Mouse (Mus musculus) hindbrain, postnatal 0 days (tissue): ENCODE results near the gene 1700016D06Rik. TPM values are rescaled to one million over a fixed set of nuclear protein-coding genes. Genes with fewer than 3 reads are reported as not detected.

Experiments used
- ATAC-seq: fragments of 200-750 bp; cut with Nextera tagmentation; 2 replicates; pipeline ENCODE4 v1.8.0; 2017; ENCODE audit warnings: mild to moderate bottlenecking, moderate TSS enrichment, moderate library complexity
- DNase-seq: peaks from one replicate; pipeline ENCODE4 v3.0.0-alpha.2; 2015; ENCODE audit warnings: low spot score
- H3K27ac ChIP-seq: fragments of 300-500 bp; sonication (generic); 2 replicates; pipeline ENCODE4 v1.5.1; 2014; ENCODE audit warnings: mild to moderate bottlenecking
- H3K27me3 ChIP-seq: fragments of 300-500 bp; sonication (generic); 2 replicates; pipeline ENCODE4 v1.6.1; 2014; ENCODE audit warnings: low read length, mixed read lengths; ENCODE audit not compliant: insufficient read depth
- H3K36me3 ChIP-seq: fragments of 300-500 bp; sonication (generic); 2 replicates; pipeline ENCODE4 v1.6.1; 2014; ENCODE audit warnings: low read length, mixed read lengths; ENCODE audit not compliant: insufficient read depth
- H3K4me1 ChIP-seq: fragments of 300-500 bp; sonication (generic); 2 replicates; pipeline ENCODE4 v1.6.1; 2014; ENCODE audit warnings: antibody characterized with exemption, low read length, mixed read lengths; ENCODE audit not compliant: insufficient read depth
- H3K4me2 ChIP-seq: fragments of 300-500 bp; sonication (generic); 2 replicates; pipeline ENCODE4 v1.6.1; 2014; ENCODE audit warnings: low read depth, mild to moderate bottlenecking, low read length, moderate library complexity, mixed read lengths
- H3K4me3 ChIP-seq: fragments of 300-500 bp; sonication (generic); 2 replicates; pipeline ENCODE4 v1.5.1; 2014; ENCODE audit warnings: low read length
- H3K9ac ChIP-seq: fragments of 300-500 bp; sonication (generic); replicated peaks from 2 replicates; pipeline ENCODE4 v1.6.1; 2014; ENCODE audit warnings: mild to moderate bottlenecking, low read length, moderate library complexity, mixed read lengths
- H3K9me3 ChIP-seq: fragments of 300-500 bp; sonication (generic); 2 replicates; pipeline ENCODE4 v1.6.1; 2016; ENCODE audit warnings: low read length, mixed read lengths
- CTCF ChIP-seq: IDR thresholded peaks from 2 replicates; pipeline ENCODE4 v1.5.1; 2016; ENCODE audit warnings: antibody characterized with exemption, control low read depth, low read depth
- WGBS: fragments of 180-500 bp; shearing (Covaris S2); extraction: QIAGEN DNeasy Blood & Tissue Kit; methylation state at CpG from one replicate; pipeline ENCODE4 v1.1.7; 2014; 5-methylcytosine and 5-hydroxymethylcytosine counted together
- polyA plus RNA-seq: library from polyadenylated mRNA; unstranded; fragments of >200 nt; fragmentation: Nextera tagmentation; extraction: Ambion mirVana; gene quantifications from 2 replicates; pipeline ENCODE4 v1.2.1, GENCODE M21; 2015
- total RNA-seq: library from RNA; depleted of rRNA; stranded (reverse); fragments of >200 nt; gene quantifications from 2 replicates; pipeline ENCODE4 v1.2.3, GENCODE M21; 2014

Gene 1700016D06Rik
- total and polyA plus RNA-seq, 2 experiments from 2014 or later: not detected

DNA sequence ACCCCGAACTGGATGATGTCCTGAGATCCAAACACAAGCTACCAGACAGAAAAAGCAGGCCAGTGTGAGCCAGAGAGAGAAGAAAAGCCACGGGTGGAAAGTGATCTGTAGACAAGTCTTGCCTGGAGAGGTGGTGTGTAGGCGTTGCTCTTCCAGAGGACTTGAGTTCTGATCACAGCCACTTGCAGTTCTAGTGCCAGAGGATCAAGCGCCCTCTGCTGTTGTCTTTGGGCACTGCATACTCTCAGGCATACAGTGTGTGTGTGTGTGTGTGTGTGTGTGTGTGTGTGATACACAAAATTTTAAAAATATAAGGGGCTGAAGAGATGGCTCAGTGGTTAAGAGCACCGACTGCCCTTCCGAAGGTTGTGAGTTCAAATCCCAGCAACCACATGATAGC is 11.4 kb upstream of the 1700016D06Rik start:
- H3K36me3 ChIP-seq: no peaks in the 10 kb centered on the region
- H3K9ac ChIP-seq: no peak overlapping the region
- H3K27ac ChIP-seq: no peak overlapping the region
- peak; percentile 56 for TF ChIP-seq CTCF
- no peaks in the 10 kb centered on the region for H3K27me3 ChIP-seq
- peak; percentile 31 for DNase-seq
- 88% methylated on average over 6 of the region's 6 CpGs for WGBS
- H3K4me1 ChIP-seq: no peaks in the 10 kb centered on the region
- no peak overlapping the region for H3K4me3 ChIP-seq
- no peak for ATAC-seq
- no peaks in the 10 kb centered on the region for H3K9me3 ChIP-seq
- H3K4me2 ChIP-seq: no peak overlapping the region

DNA sequence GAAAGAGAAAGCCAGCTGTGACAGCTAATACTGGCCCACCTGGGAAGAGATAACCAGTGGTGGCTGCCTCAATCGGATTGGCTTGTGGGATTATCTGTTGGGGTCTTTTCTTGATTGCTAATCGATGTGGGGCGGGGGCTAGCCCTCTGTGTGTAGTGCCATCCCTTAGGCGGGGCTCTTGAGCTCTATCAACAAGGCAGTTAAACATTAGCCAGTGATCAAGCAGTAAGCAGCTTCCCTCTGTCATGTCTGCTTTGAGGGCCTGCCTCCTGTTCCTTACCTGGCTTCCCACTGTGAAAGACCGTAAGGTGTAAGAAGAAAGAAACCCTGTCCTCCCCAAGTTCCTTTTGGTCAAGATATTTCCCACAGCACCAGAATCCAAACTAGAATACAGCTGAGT is 9.6 kb upstream of the 1700016D06Rik start:
- WGBS: 56% methylated on average over 5 of the region's 5 CpGs

DNA sequence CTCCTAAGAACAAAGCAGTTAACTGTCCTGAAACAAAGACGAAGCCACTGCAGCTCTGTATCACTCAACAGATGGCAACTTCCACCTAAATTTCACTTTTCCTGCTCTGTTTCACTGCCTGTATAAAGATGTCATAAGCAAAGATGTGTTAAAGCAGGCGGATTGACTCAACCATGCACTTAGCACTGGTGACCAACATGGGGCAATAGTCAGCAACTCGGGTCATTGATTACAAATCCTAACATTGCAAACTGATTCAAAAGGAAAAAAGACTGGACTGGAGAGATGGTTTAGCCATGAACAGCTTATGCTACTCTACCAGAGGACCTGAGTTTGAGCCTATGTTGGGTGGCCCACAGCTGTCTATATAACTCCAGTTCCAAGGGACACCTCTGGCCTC is 8.7 kb upstream of the 1700016D06Rik start:
- WGBS: 88% methylated on average over 3 of the region's 3 CpGs
- H3K9me3 ChIP-seq: no peaks in the 10 kb centered on the region
- no peaks in the 10 kb centered on the region for H3K27me3 ChIP-seq
- no peak overlapping the region for H3K27ac ChIP-seq
- TF ChIP-seq CTCF: no peak
- DNase-seq (no peak), ATAC-seq (no peak)
- no peak overlapping the region for H3K4me3 ChIP-seq
- no peak overlapping the region for H3K9ac ChIP-seq
- no peak overlapping the region for H3K4me2 ChIP-seq
- H3K4me1 ChIP-seq: no peaks in the 10 kb centered on the region
- no peaks in the 10 kb centered on the region for H3K36me3 ChIP-seq

More for the DNA sequence above, 9.6 kb upstream of the 1700016D06Rik start:
- H3K4me2 ChIP-seq: no peak overlapping the region
- H3K9me3 ChIP-seq: no peaks in the 10 kb centered on the region
- H3K27ac ChIP-seq: no peak overlapping the region
- H3K4me3 ChIP-seq: no peak overlapping the region
- no peak for DNase-seq
- no peak for ATAC-seq
- TF ChIP-seq CTCF: no peak
- H3K36me3 ChIP-seq: no peaks in the 10 kb centered on the region
- no peaks in the 10 kb centered on the region for H3K27me3 ChIP-seq
- no peak overlapping the region for H3K9ac ChIP-seq
- no peaks in the 10 kb centered on the region for H3K4me1 ChIP-seq

DNA sequence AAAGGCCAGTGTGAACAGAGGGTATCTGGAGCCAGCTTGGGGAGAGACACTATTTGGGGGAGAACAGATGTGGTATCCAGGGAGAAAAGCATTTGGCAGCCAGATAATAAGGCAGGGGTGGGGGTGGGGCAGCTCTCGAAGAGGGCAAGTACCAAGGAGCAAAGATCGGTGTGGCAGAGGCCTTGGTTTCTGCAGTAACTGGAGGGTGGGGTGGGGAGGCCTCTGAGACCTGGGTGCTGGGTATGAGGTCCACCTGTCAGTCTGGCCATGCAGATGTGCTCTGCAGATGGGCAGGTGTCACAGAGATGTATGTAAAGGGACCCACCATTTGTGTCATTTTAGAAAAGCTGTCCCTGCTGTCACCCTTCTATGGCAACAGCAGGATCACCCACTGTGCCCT is 8.0 kb upstream of the 1700016D06Rik start:
- Histone ChIP-seq H3K4me2 (no peak overlapping the region), H3K36me3 (no peaks in the 10 kb centered on the region), H3K27ac (no peak overlapping the region), H3K9me3 (no peaks in the 10 kb centered on the region), H3K4me3 (no peak overlapping the region), H3K9ac (no peak overlapping the region), H3K4me1 (no peaks in the 10 kb centered on the region), H3K27me3 (no peaks in the 10 kb centered on the region)
- ATAC-seq: no peak
- 35% methylated on average over 2 of the region's 2 CpGs for WGBS
- no peak for TF ChIP-seq CTCF
- DNase-seq: no peak

DNA sequence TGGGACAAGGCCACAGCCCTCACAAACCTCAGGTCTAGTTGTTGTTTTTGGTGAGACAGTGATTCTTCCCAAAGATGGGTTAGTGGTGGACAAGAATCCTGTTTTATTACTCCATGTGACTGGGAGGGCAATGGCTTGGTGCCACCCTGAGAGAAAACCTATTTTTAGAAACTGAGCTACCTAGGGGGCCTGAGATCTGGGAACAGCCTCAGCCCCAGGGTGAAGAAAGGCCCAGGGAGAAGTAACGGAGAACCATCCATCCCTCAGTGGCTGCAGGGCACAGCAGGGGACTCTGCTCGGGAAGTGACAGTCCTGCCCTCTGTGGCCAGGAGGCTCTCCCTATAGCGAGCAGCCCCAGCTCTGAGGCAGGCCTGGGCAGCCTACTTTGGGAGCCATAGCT is 6.8 kb upstream of the 1700016D06Rik start:
- H3K9ac ChIP-seq: no peak overlapping the region
- no peaks in the 10 kb centered on the region for H3K4me1 ChIP-seq
- H3K27ac ChIP-seq: no peak overlapping the region
- no peak overlapping the region for H3K4me3 ChIP-seq
- TF ChIP-seq CTCF: no peak
- WGBS: 23% methylated on average over 3 of the region's 3 CpGs
- no peak for DNase-seq
- no peak for ATAC-seq
- H3K9me3 ChIP-seq: no peaks in the 10 kb centered on the region
- no peaks in the 10 kb centered on the region for H3K36me3 ChIP-seq
- no peak overlapping the region for H3K4me2 ChIP-seq
- H3K27me3 ChIP-seq: no peaks in the 10 kb centered on the region

DNA sequence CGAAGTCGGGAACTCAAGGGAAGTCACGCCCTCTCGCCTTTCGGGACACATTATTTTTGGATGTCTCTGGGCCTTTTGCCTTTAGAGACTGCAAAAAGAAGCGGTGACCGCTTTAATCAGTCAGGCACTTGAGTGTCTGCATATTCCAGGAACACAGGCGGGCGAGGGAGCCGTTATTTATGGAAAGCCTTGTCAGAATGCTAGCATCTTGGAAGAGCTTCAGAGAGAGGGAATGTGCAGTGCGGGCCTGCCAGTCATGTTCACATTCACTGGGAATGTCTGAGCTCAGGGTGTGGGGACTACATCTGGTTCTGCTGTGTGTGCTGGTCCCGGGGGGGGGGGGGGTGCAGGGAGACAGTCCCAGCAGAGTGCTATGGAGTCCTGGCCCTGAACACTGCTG is 5.0 kb upstream of the 1700016D06Rik start:
- DNase-seq (no peak), ATAC-seq (no peak)
- Histone ChIP-seq H3K4me1 (no peaks in the 10 kb centered on the region), H3K36me3 (no peaks in the 10 kb centered on the region), H3K4me2 (no peak overlapping the region), H3K9me3 (no peaks in the 10 kb centered on the region), H3K27ac (no peak overlapping the region), H3K9ac (no peak overlapping the region), H3K4me3 (no peak overlapping the region), H3K27me3 (no peaks in the 10 kb centered on the region)
- WGBS: 84% methylated on average over 12 of the region's 12 CpGs
- TF ChIP-seq CTCF: no peak

DNA sequence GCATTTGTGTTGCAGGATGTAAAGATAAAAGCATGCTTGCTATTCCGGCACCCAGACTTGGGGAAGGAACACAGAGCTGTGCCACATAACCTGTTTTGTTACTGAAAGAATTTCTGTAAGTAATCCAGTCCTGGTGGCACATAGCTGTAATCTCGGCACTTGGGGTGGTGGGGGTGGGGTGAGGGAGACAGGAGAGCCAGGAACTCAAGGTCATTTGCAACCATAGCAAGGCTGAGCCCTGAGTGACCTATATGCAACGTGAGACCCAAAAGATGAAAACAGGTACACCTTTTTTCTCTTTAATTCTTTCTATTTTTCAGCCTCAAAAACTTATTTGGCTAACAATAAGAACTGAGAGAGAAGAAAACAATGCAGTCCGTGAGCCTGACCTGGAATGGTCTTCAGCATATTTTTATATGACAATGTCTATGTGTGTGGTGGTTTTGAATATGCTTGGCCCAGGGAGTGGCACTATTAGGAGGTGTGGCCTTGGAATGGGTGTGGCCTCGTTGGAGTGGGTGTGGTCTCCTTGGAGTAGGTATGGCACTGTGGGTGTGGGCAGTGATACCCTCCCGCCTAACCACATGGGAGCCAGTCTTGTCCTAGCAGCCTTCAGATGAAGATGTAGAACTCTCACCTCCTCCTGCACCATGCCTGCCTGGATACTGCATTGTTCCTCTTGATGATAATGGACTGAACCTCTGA is 4.0 kb upstream of the 1700016D06Rik start:
- Histone ChIP-seq H3K9ac (no peak overlapping the region), H3K9me3 (no peaks in the 10 kb centered on the region), H3K36me3 (no peaks in the 10 kb centered on the region), H3K4me2 (no peak overlapping the region), H3K27me3 (no peaks in the 10 kb centered on the region), H3K4me3 (no peak overlapping the region), H3K27ac (no peak overlapping the region), H3K4me1 (peaks cover 5% of the 10 kb centered on the region; the same call in 1 of the 2 replicates)
- DNase-seq (no peak), ATAC-seq (no peak)
- WGBS: 68% methylated on average over 6 of the region's 6 CpGs
- TF ChIP-seq CTCF: no peak
